Comparison of ENCODE assay signal across 12 mouse cellular contexts in the genomic region with DNA sequence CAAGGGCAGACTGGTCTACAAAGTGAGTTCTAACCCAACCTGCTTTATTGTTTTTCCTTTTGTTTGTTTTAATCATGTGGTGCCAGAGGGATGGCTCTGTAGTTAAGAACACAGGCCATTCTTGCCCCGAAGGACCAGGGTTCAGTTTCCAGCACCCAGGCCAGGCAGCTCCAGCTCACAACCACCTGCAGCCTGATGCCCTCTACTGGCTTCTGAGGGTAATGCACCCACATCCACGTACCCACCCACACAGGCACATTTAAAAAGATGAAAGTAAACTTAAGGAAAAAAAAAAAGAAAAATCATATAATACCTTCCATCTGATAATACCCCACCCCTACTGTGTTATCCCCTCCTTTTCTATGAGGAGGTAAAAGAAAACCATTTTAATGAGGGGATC. TPM values are rescaled to one million over a fixed set of nuclear protein-coding genes. Genes with fewer than 3 reads are reported as not detected.
DNase-seq lines count a peak whose midpoint lies in the region; ATAC-seq and TF ChIP-seq lines count a peak whose summit lies in the region.
"Had no signal": no experiment of that assay in that cellular context is flagged by ENCODE, and none has a peak within 500 bp of the region (broad histone marks: within the 10 kb centered on the region; RNA-seq: fewer than 3 reads in every experiment).

No protein-coding gene starts in this region.

- 0 out of 2 replicates have a peak, but pooled peaks cover 2% of the 10 kb centered on the region for H3K9me3 ChIP-seq in heart, embryonic 12.5 days (replicated peaks)
- H3K9me3 ChIP-seq in midbrain, postnatal 0 days (ENCODE audit: low read length): no peaks in the 10 kb centered on the region
- no peaks in the 10 kb centered on the region for H3K9me3 ChIP-seq in midbrain, embryonic 13.5 days

- intact Hi-C loops in heart, postnatal 10 days (cut with DNase I): no loop called here

- H3K4me2 ChIP-seq in heart, embryonic 12.5 days: no peak overlapping the region
- H3K4me2 ChIP-seq in midbrain, postnatal 0 days (ENCODE audit: low read depth, low read length, poor library complexity, severe bottlenecking): no peak overlapping the region
- no peak overlapping the region for H3K4me2 ChIP-seq in midbrain, embryonic 13.5 days (replicated peaks)
- H3K4me2 ChIP-seq: hindbrain, embryonic 14.5 days; limb, embryonic 13.5 days had no signal

- WGBS in heart, embryonic 12.5 days: 93% methylated on average over 2 of the region's 2 CpGs
- 91% methylated on average over 2 of the region's 2 CpGs for WGBS in midbrain, postnatal 0 days
- WGBS in midbrain, embryonic 13.5 days: 91% methylated on average over 2 of the region's 2 CpGs

- H3K36me3 ChIP-seq in heart, embryonic 12.5 days: peaks cover 5% of the 10 kb centered on the region; the same call in 1 of the 2 replicates
- H3K36me3 ChIP-seq in midbrain, postnatal 0 days (ENCODE audit: insufficient read depth, low read length): 0 out of 2 replicates have a peak, but pooled peaks cover 2% of the 10 kb centered on the region
- H3K36me3 ChIP-seq in midbrain, embryonic 13.5 days: no peaks in the 10 kb centered on the region
- H3K36me3 ChIP-seq: limb, embryonic 13.5 days had no signal

- H3K27me3 ChIP-seq in heart, embryonic 12.5 days (replicated peaks): no peaks in the 10 kb centered on the region
- H3K27me3 ChIP-seq in midbrain, postnatal 0 days (ENCODE audit: insufficient read depth, low read length): no peaks in the 10 kb centered on the region
- H3K27me3 ChIP-seq in midbrain, embryonic 13.5 days: no peaks in the 10 kb centered on the region
- H3K27me3 ChIP-seq: limb, embryonic 13.5 days had no signal

- H3K9ac ChIP-seq in heart, embryonic 12.5 days: no peak overlapping the region
- no peak overlapping the region for H3K9ac ChIP-seq in midbrain, postnatal 0 days (replicated peaks; ENCODE audit: low read length, poor library complexity, severe bottlenecking)
- H3K9ac ChIP-seq in midbrain, embryonic 13.5 days (replicated peaks): no peak overlapping the region
- H3K9ac ChIP-seq: hindbrain, embryonic 14.5 days; limb, embryonic 13.5 days had no signal

- peaks cover 47% of the 10 kb centered on the region for H3K4me1 ChIP-seq in heart, embryonic 12.5 days (replicated peaks)
- H3K4me1 ChIP-seq in midbrain, postnatal 0 days (ENCODE audit: insufficient read depth, low read length): no peaks in the 10 kb centered on the region
- H3K4me1 ChIP-seq in midbrain, embryonic 13.5 days (replicated peaks): peaks cover 5% of the 10 kb centered on the region; the same call in 1 of the 2 replicates
- H3K4me1 ChIP-seq in cortical plate, adult 2 months (ENCODE audit: control insufficient read depth, insufficient read depth, low read length): peaks cover 3% of the 10 kb centered on the region

- TF ChIP-seq POLR2A in cortical plate, adult 2 months (IDR thresholded peaks at IDR 0.05; ENCODE audit: extremely low read depth, insufficient read depth, low read length): no peak

- no peak for DNase-seq in heart, postnatal 10 days
- no peak for DNase-seq in midbrain, postnatal 0 days (ENCODE audit: low spot score)
- peak; percentile 38 for DNase-seq in thymus, postnatal 14 days
- DNase-seq in cerebellum, postnatal 10 days: no peak
- DNase-seq: adrenal gland, adult 8-10 months; midbrain, embryonic 14.5 days had no signal

- H3K4me3 ChIP-seq in heart, embryonic 12.5 days: no peak overlapping the region
- H3K4me3 ChIP-seq in midbrain, postnatal 0 days (ENCODE audit: low read depth, low read length): no peak overlapping the region
- H3K4me3 ChIP-seq in midbrain, embryonic 13.5 days (replicated peaks): no peak overlapping the region
- no peak overlapping the region for H3K4me3 ChIP-seq in cortical plate, adult 2 months (ENCODE audit: insufficient read depth, low read length)
- H3K4me3 ChIP-seq: limb, embryonic 13.5 days had no signal

- 0 out of 2 replicates have a peak overlapping the region, but pooled peaks have one; percentile 15 for H3K27ac ChIP-seq in heart, embryonic 12.5 days (ENCODE audit: poor library complexity, severe bottlenecking)
- H3K27ac ChIP-seq in midbrain, postnatal 0 days (ENCODE audit: low read depth, low read length): no peak overlapping the region
- H3K27ac ChIP-seq in midbrain, embryonic 13.5 days: no peak overlapping the region
- no peak overlapping the region for H3K27ac ChIP-seq in cortical plate, adult 2 months (ENCODE audit: insufficient read depth, low read length)
- H3K27ac ChIP-seq: hindbrain, embryonic 14.5 days; limb, embryonic 13.5 days had no signal

- peak; percentile 30 for TF ChIP-seq CTCF in midbrain, postnatal 0 days (IDR thresholded peaks at IDR 0.05)
- TF ChIP-seq CTCF in cortical plate, adult 2 months (IDR thresholded peaks at IDR 0.05; ENCODE audit: extremely low read depth, insufficient read depth, low read length): 0 out of 2 replicates have a peak, but pooled peaks have one; percentile 21

- no peak for ATAC-seq in heart, embryonic 12.5 days (ENCODE audit: insufficient number of reproducible peaks, low FRiP score)
- ATAC-seq in midbrain, postnatal 0 days (ENCODE audit: low FRiP score): no peak
- no peak for ATAC-seq in midbrain, embryonic 13.5 days
- ATAC-seq in monocyte, adult 5-6 weeks (replicated peaks; ENCODE audit: insufficient number of reproducible peaks, low FRiP score, low TSS enrichment, poor library complexity, severe bottlenecking): no peak

RNA-seq across cellular contexts. Expression of gene Slc7a1, which starts 11.9 kb away (rescaled TPM):
- 24.0 and 24.2 TPM in 2 replicates for polyA plus RNA-seq in heart, embryonic 12.5 days (2016; fragmentation: Nextera tagmentation; extraction: Ambion mirVana)
- 10 to 100 TPM; 22.5 to 23.5 TPM for total RNA-seq in heart, postnatal 10 days (2021)
- 49.8 and 73.3 TPM in 2 replicates for total RNA-seq in midbrain, postnatal 0 days (2014; rRNA removed)
- 26.2 and 33.8 TPM in 2 replicates for polyA plus RNA-seq in midbrain, postnatal 0 days (2015; fragmentation: Nextera tagmentation; extraction: Ambion mirVana)
- polyA plus RNA-seq in midbrain, embryonic 13.5 days (2015; fragmentation: Nextera tagmentation; extraction: Ambion mirVana): 26.5 and 26.9 TPM in 2 replicates
- 9.3 and 10.2 TPM in 2 replicates for polyA plus RNA-seq in cortical plate, adult 2 months (2012; rRNA removed)
- 18.7 to 39.0 TPM (median 26.6 TPM) in 3 replicates for total RNA-seq in monocyte, adult 5-6 weeks (2017)
